Mouse (Mus musculus): Measurements from ENCODE around the gene Dmgdh. TPM values are rescaled to one million over a fixed set of nuclear protein-coding genes. Genes with fewer than 3 reads are reported as not detected.

The Dmgdh gene
- 9.9 and 11.5 TPM in 2 replicates for polyA plus RNA-seq (2012; rRNA removed)

DNA sequence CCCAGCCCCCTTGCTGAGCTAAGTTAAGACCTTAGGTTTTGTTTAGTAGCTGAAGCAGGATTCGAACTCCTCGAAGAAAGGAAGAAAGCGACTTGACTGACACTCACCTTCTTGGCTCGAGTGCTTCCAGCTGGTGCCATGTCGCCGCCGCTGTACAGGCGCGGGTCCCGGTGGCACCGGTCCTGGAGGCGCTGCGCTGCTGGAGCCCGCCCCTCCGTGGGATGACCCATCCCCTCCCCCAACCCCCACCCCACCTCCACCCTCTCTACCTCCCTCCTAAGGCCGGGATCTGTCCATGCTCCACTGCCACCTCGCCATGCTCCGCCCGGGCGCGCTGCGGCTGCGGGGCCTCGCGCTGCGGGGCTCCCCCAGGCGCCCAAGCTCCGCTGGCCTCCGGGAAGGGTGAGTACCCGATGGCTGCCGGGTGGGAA lies at the start of gene Dmgdh, which contains the start of gene Bhmt2:
Gene Dmgdh, plus strand, starts transcription at position 303 of the 431 bp plus-strand sequence.
Gene Bhmt2, minus strand, starts transcription at position 172 of the 431 bp plus-strand sequence.

DNA sequence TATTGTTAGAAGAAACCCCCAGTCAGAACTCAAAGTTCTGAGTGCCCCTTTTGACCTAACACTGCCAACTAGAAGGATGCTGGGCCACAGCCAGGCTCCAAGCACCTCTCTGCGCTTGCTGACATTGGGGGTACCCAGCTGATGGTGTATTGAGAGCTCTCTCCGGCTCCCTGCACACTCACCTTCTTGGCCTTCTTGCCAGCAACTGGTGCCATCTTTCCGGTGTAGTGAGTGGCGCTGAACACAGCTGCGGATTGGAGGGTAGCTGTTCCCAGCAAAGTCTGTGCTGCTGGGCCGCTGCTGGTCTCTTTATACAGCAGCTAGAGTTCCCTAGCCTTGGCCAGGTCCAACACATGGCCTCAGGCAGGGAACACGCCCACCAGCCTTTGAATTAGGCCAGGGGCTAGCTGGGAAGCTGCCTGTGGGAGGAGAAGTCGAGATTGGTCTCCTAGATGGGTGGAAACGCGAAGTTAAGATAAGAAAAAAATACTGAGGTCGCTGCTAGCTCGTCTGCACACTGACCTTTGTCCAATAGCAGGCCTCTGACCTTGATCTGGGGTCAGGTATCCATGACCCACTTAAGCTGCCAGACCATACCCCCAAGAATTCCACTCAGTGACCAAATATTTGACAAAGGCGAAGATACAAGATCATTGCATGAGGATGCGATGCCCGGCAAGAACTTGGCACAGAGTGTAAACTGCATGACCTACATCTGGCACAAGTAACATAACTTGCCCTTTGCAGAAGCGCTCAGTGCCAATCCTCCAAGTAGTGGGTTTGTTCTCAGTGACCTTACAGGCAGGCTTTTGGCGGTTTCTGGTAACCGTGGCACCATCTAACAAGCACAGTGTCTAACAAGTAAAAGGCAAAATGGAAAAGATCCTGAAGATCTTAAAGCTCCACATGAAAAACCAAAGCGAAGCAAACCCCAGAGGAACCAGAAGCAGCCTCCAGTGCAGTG lies 36.7 kb upstream of the Dmgdh start, which contains the start of gene Bhmt:
Gene Bhmt, minus strand, starts transcription at position 680 of the 964 bp plus-strand sequence.

DNA sequence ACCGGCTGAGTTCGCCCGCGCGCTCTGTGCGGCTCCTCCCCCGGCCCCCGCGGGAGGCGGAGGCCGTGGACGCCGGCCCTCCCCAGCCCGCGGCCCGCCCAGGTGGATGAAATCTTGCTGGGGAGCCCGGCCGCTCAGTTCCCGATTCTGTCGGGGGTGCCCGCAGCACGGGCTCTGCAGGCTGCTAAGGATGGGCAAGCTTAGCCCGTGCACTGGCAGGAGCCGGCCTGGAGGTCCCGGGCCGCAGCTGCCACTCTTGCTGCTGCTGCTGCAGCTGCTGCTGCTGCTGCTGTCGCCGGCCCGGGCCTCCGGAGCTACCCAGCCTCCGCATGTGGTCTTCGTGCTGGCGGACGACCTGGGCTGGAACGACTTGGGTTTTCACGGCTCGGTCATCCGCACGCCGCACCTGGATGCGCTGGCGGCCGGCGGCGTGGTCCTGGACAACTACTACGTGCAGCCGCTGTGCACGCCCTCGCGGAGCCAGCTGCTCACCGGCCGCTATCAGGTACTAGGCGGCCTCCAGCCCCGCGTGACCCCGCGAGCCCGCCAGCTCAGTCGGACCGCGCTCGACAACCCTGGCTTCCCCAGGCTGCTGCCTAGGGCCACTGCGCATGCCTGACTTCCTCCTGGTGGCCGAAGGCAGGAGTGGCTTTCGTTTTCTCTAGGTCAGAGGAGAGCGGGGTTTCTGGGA lies 97.5 kb downstream of the Dmgdh start, which contains the start of gene Arsb:
Gene Arsb, plus strand, starts transcription at position 43 of the 691 bp plus-strand sequence.

Other genes starting within 250 kb of the Dmgdh start
- 2.9 and 3.2 TPM in 2 replicates for gene Jmy, start 174.6 kb upstream of the Dmgdh start, polyA plus RNA-seq (2012; rRNA removed)
- gene Bhmt, start 36.5 kb upstream of the Dmgdh start, polyA plus RNA-seq (2012; rRNA removed) = 26.7 and 29.6 TPM in 2 replicates
- gene Bhmt2, start 131 bp upstream of the Dmgdh start, polyA plus RNA-seq (2012; rRNA removed) = 13.2 and 15.8 TPM in 2 replicates
- 3.7 and 4.5 TPM in 2 replicates for gene Arsb, start 97.2 kb downstream of the Dmgdh start, polyA plus RNA-seq (2012; rRNA removed)

Data from liver, embryonic 14 days (tissue).